Mouse (Mus musculus) kidney, embryonic 14.5 days (tissue): ENCODE data around the gene Scrn1. TPM values are rescaled to one million over a fixed set of nuclear protein-coding genes. Genes with fewer than 3 reads are reported as not detected.

ENCODE experiments used
- ATAC-seq: fragments of 200-750 bp; cut with Nextera tagmentation; 2 replicates; pipeline ENCODE4 v1.8.0; 2017; ENCODE audit warnings: moderate number of reproducible peaks, mild to moderate bottlenecking, moderate TSS enrichment, moderate library complexity; ENCODE audit not compliant: low FRiP score, low TSS enrichment
- H3K27ac ChIP-seq: fragments of 300-500 bp; sonication (generic); 2 replicates; pipeline ENCODE4 v1.5.1; 2014; ENCODE audit warnings: low read depth, mild to moderate bottlenecking, low read length, moderate library complexity, mixed read lengths
- H3K27me3 ChIP-seq: fragments of 300-500 bp; sonication (generic); 2 replicates; pipeline ENCODE4 v1.6.1; 2014; ENCODE audit warnings: mild to moderate bottlenecking, low read length; ENCODE audit not compliant: control insufficient read depth, insufficient read depth
- H3K36me3 ChIP-seq: fragments of 300-500 bp; sonication (generic); 2 replicates; pipeline ENCODE4 v1.6.1; 2014; ENCODE audit warnings: low read length, mixed read lengths; ENCODE audit not compliant: control insufficient read depth, insufficient read depth
- H3K4me1 ChIP-seq: fragments of 300-500 bp; sonication (generic); 2 replicates; pipeline ENCODE4 v1.6.1; 2014; ENCODE audit warnings: low read length, mixed read lengths; ENCODE audit not compliant: control insufficient read depth, insufficient read depth
- H3K4me2 ChIP-seq: fragments of 300-500 bp; sonication (generic); replicated peaks from 2 replicates; pipeline ENCODE4 v1.6.1; 2014; ENCODE audit warnings: low read depth, mild to moderate bottlenecking, low read length
- H3K4me3 ChIP-seq: fragments of 300-500 bp; sonication (generic); 2 replicates; pipeline ENCODE4 v1.5.1; 2014; ENCODE audit warnings: mild to moderate bottlenecking, low read length
- H3K9ac ChIP-seq: fragments of 300-500 bp; sonication (generic); 2 replicates; pipeline ENCODE4 v1.6.1; 2014; ENCODE audit warnings: low read depth, mild to moderate bottlenecking, low read length, moderate library complexity
- H3K9me3 ChIP-seq: fragments of 300-500 bp; sonication (generic); 2 replicates; pipeline ENCODE4 v1.6.1; 2016; ENCODE audit warnings: low read length; ENCODE audit not compliant: control insufficient read depth
- WGBS: fragments of 180-500 bp; shearing (Covaris S2); extraction: QIAGEN DNeasy Blood & Tissue Kit; methylation state at CpG from one replicate; pipeline ENCODE4 v1.1.7; 2014; 5-methylcytosine and 5-hydroxymethylcytosine counted together
- polyA plus RNA-seq: library from polyadenylated mRNA; unstranded; fragments of >200 nt; fragmentation: Nextera tagmentation; extraction: Ambion mirVana; gene quantifications from 2 replicates; pipeline ENCODE4 v1.2.1, GENCODE M21; 2014

The Scrn1 gene
- polyA plus RNA-seq, 1 experiment from 2014 or later = 6.3 TPM

GRCm38 (mm10) chr6:54462766-54463165, 103.5 kb downstream of the Scrn1 start:
- H3K4me2 ChIP-seq = no peak overlapping the region
- no peaks in the 10 kb centered on the region for H3K9me3 ChIP-seq

GRCm38 (mm10) chr6:54460915-54461671, 105.2 kb downstream of the Scrn1 start:
- Histone ChIP-seq H3K4me2 (no peak overlapping the region), H3K27me3 (no peaks in the 10 kb centered on the region), H3K36me3 (no peaks in the 10 kb centered on the region), H3K4me3 (no peak overlapping the region), H3K9me3 (no peaks in the 10 kb centered on the region), H3K9ac (no peak overlapping the region), H3K4me1 (no peaks in the 10 kb centered on the region), H3K27ac (no peak overlapping the region)
- WGBS = 82% methylated on average over 13 of the region's 13 CpGs
- no peak for ATAC-seq

More at GRCm38 (mm10) chr6:54462766-54463165, 103.5 kb downstream of the Scrn1 start:
- ATAC-seq = no peak
- Histone ChIP-seq H3K4me1 (no peaks in the 10 kb centered on the region), H3K27me3 (no peaks in the 10 kb centered on the region), H3K36me3 (no peaks in the 10 kb centered on the region), H3K4me3 (no peak overlapping the region), H3K27ac (no peak overlapping the region), H3K9ac (no peak overlapping the region)
- 88% methylated on average over 6 of the region's 6 CpGs for WGBS

- Histone ChIP-seq H3K27me3 (no peaks in the 10 kb centered on the region), H3K9ac (no peak overlapping the region), H3K4me3 (no peak overlapping the region), H3K36me3 (no peaks in the 10 kb centered on the region), H3K9me3 (no peaks in the 10 kb centered on the region), H3K4me1 (no peaks in the 10 kb centered on the region), H3K4me2 (no peak overlapping the region), H3K27ac (no peak overlapping the region)
- no peak for ATAC-seq
- 83% methylated on average over 6 of the region's 6 CpGs for WGBS
Observed at GRCm38 (mm10) chr6:54460172-54460914, 105.9 kb downstream of the Scrn1 start.

- Histone ChIP-seq H3K4me1 (no peaks in the 10 kb centered on the region), H3K9ac (no peak overlapping the region), H3K9me3 (no peaks in the 10 kb centered on the region), H3K4me3 (no peak overlapping the region), H3K27ac (no peak overlapping the region), H3K4me2 (no peak overlapping the region), H3K27me3 (no peaks in the 10 kb centered on the region), H3K36me3 (no peaks in the 10 kb centered on the region)
- 57% methylated on average over 7 of the region's 7 CpGs for WGBS
- no peak for ATAC-seq
Observed at GRCm38 (mm10) chr6:54459661-54460060, 106.6 kb downstream of the Scrn1 start.

Other genes starting within 250 kb of the Scrn1 start
- gene Prr15, start 240.7 kb downstream of the Scrn1 start, polyA plus RNA-seq = 6.2 and 6.4 TPM in 2 replicates
- 2.3 and 2.7 TPM in 2 replicates for gene Wipf3, start 136.9 kb downstream of the Scrn1 start, polyA plus RNA-seq
- 7.8 and 14.6 TPM in 2 replicates for gene Plekha8, start 28.6 kb upstream of the Scrn1 start, polyA plus RNA-seq
- 18.4 and 25.8 TPM in 2 replicates for gene Fkbp14, start 30.8 kb upstream of the Scrn1 start, polyA plus RNA-seq
- gene Mturn, start 115.1 kb upstream of the Scrn1 start, polyA plus RNA-seq = 3.8 and 4.2 TPM in 2 replicates